Mouse (Mus musculus) ES-Bruce4 (cell line): Measurements from ENCODE around the gene Mad2l1bp. TPM values are rescaled to one million over a fixed set of nuclear protein-coding genes. Genes with fewer than 3 reads are reported as not detected.
A peak's percentile ranks its signal among the peaks of the same experiment; 100 is the strongest.

ENCODE experiments used
- H3K27ac ChIP-seq: 2 replicates; pipeline ENCODE4 v1.5.1; 2012; ENCODE audit warnings: low read length, inconsistent platforms; ENCODE audit not compliant: insufficient read depth
- H3K27me3 ChIP-seq: 2 replicates; pipeline ENCODE4 v1.6.1; 2012; ENCODE audit warnings: mild to moderate bottlenecking, low read length, inconsistent platforms; ENCODE audit not compliant: control insufficient read depth, poor library complexity, insufficient read depth, severe bottlenecking
- H3K36me3 ChIP-seq: 2 replicates; pipeline ENCODE4 v1.6.1; 2012; ENCODE audit warnings: inconsistent platforms, mild to moderate bottlenecking, low read length, moderate library complexity; ENCODE audit not compliant: control insufficient read depth, poor library complexity, insufficient read depth, severe bottlenecking
- H3K4me1 ChIP-seq: one replicate; pipeline ENCODE4 v1.8.1; 2011; ENCODE audit warnings: low read length; ENCODE audit not compliant: control insufficient read depth, insufficient read depth
- H3K4me3 ChIP-seq: 2 replicates; pipeline ENCODE4 v1.5.1; 2011; ENCODE audit warnings: low read depth, mild to moderate bottlenecking, low read length
- H3K9ac ChIP-seq: 2 replicates; pipeline ENCODE4 v1.6.1; 2012; ENCODE audit warnings: low read depth, mild to moderate bottlenecking, inconsistent platforms; ENCODE audit not compliant: poor library complexity, severe bottlenecking
- H3K9me3 ChIP-seq: replicated peaks from 2 replicates; pipeline ENCODE4 v1.6.1; 2012; ENCODE audit warnings: mild to moderate bottlenecking, low read length, inconsistent platforms; ENCODE audit not compliant: control insufficient read depth, poor library complexity, insufficient read depth, severe bottlenecking
- CTCF ChIP-seq: IDR thresholded peaks from one replicate; pipeline ENCODE4 v1.8.1; 2011; ENCODE audit warnings: low read depth, low read length
- EP300 ChIP-seq: IDR thresholded peaks from 2 replicates; pipeline ENCODE4 v1.6.1; 2011; ENCODE audit warnings: low read depth, low read length; ENCODE audit not compliant: insufficient read depth
- POLR2A ChIP-seq: IDR thresholded peaks from one replicate; pipeline ENCODE4 v1.8.1; 2011; ENCODE audit warnings: low read length; ENCODE audit not compliant: insufficient read depth
- polyA plus RNA-seq: library from polyadenylated mRNA; stranded (reverse); fragments of >200 nt; gene quantifications from 2 replicates; pipeline ENCODE4 v1.2.4, GENCODE M21; 2011; ENCODE audit warnings: low read depth; ENCODE audit not compliant: missing spikeins, insufficient read depth, insufficient read length

Gene Mad2l1bp
- polyA plus RNA-seq, 1 experiment, result 10.3 TPM

GRCm38 (mm10) chr17:46110402-46111289 lies 42.7 kb downstream of the Mad2l1bp start, which contains the start of gene Mrps18a:
Gene Mrps18a, plus strand, starts transcription at chr17:46110986.
- peak within 1 kb of the TSS; percentile 96 for H3K4me3 ChIP-seq
- H3K9ac ChIP-seq, result peak within 1 kb of the TSS; percentile 60
- H3K4me1 ChIP-seq, result no peaks in the 10 kb centered on the region
- TF ChIP-seq EP300 (no peak), POLR2A (peak; percentile 36)
- no peaks in the 10 kb centered on the region for H3K36me3 ChIP-seq
- H3K27ac ChIP-seq, result no peak within 1 kb of the TSS
- no peaks in the 10 kb centered on the region for H3K27me3 ChIP-seq
- H3K9me3 ChIP-seq, result no peaks in the 10 kb centered on the region

GRCm38 (mm10) chr17:46108286-46108685 lies 45.1 kb downstream of the Mad2l1bp start:
- no peaks in the 10 kb centered on the region for H3K9me3 ChIP-seq
- H3K27me3 ChIP-seq, result no peaks in the 10 kb centered on the region
- H3K9ac ChIP-seq, result no peak overlapping the region
- no peaks in the 10 kb centered on the region for H3K36me3 ChIP-seq
- TF ChIP-seq EP300, result no peak
- TF ChIP-seq CTCF, result no peak
- TF ChIP-seq POLR2A, result no peak
- no peaks in the 10 kb centered on the region for H3K4me1 ChIP-seq
- H3K4me3 ChIP-seq, result no peak overlapping the region
- H3K27ac ChIP-seq, result no peak overlapping the region

- Histone ChIP-seq H3K36me3 (no peaks in the 10 kb centered on the region), H3K4me3 (no peak overlapping the region), H3K9me3 (no peaks in the 10 kb centered on the region), H3K9ac (no peak overlapping the region), H3K27me3 (no peaks in the 10 kb centered on the region), H3K27ac (no peak overlapping the region), H3K4me1 (no peaks in the 10 kb centered on the region)
- no peak for TF ChIP-seq EP300
- TF ChIP-seq CTCF, result no peak
- TF ChIP-seq POLR2A, result no peak
These were observed 48.9 kb downstream of the Mad2l1bp start for GRCm38 (mm10) chr17:46104487-46104886.

GRCm38 (mm10) chr17:46102608-46103159 lies 50.7 kb downstream of the Mad2l1bp start:
- TF ChIP-seq CTCF (no peak), EP300 (no peak), POLR2A (no peak)
- Histone ChIP-seq H3K27ac (no peak overlapping the region), H3K4me1 (no peaks in the 10 kb centered on the region), H3K4me3 (no peak overlapping the region), H3K36me3 (no peaks in the 10 kb centered on the region), H3K27me3 (no peaks in the 10 kb centered on the region), H3K9ac (no peak overlapping the region), H3K9me3 (no peaks in the 10 kb centered on the region)

- Histone ChIP-seq H3K9ac (no peak overlapping the region), H3K9me3 (no peaks in the 10 kb centered on the region), H3K4me3 (no peak overlapping the region), H3K36me3 (no peaks in the 10 kb centered on the region), H3K27ac (no peak overlapping the region), H3K27me3 (no peaks in the 10 kb centered on the region), H3K4me1 (no peaks in the 10 kb centered on the region)
- TF ChIP-seq POLR2A (no peak), EP300 (no peak), CTCF (no peak)
These were observed 51.4 kb downstream of the Mad2l1bp start for GRCm38 (mm10) chr17:46101906-46102305.

GRCm38 (mm10) chr17:46098525-46098924 lies 54.8 kb downstream of the Mad2l1bp start:
- Histone ChIP-seq H3K4me3 (no peak overlapping the region), H3K27me3 (no peaks in the 10 kb centered on the region), H3K9ac (no peak overlapping the region), H3K9me3 (no peaks in the 10 kb centered on the region), H3K4me1 (no peaks in the 10 kb centered on the region), H3K27ac (no peak overlapping the region), H3K36me3 (no peaks in the 10 kb centered on the region)
- TF ChIP-seq CTCF (no peak), EP300 (no peak), POLR2A (no peak)

Other genes starting within 250 kb of the Mad2l1bp start
- gene Vegfa, start 121.2 kb downstream of the Mad2l1bp start, polyA plus RNA-seq, result 76.2 and 86.3 TPM in 2 replicates
- gene Mrps18a, start 42.6 kb downstream of the Mad2l1bp start, polyA plus RNA-seq, result 71.7 and 78.5 TPM in 2 replicates
- 1.0 and 1.5 TPM in 2 replicates for gene Rsph9, start 9.3 kb downstream of the Mad2l1bp start, polyA plus RNA-seq
- gene Gtpbp2, start 7.5 kb upstream of the Mad2l1bp start, polyA plus RNA-seq, result 23.5 and 25.8 TPM in 2 replicates
- 28.1 and 30.1 TPM in 2 replicates for gene Polh, start 49.1 kb upstream of the Mad2l1bp start, polyA plus RNA-seq
- gene Xpo5, start 49.2 kb upstream of the Mad2l1bp start, polyA plus RNA-seq, result 77.8 and 79.1 TPM in 2 replicates
- 106 and 133 TPM in 2 replicates for gene Polr1c, start 94.5 kb upstream of the Mad2l1bp start, polyA plus RNA-seq
- gene Yipf3, start 94.5 kb upstream of the Mad2l1bp start, polyA plus RNA-seq, result 57.0 and 64.0 TPM in 2 replicates
- 0.57 and 0.68 TPM in 2 replicates for gene Lrrc73, start 100.0 kb upstream of the Mad2l1bp start, polyA plus RNA-seq
- gene Tjap1, start 129.5 kb upstream of the Mad2l1bp start, polyA plus RNA-seq, result 71.5 and 75.2 TPM in 2 replicates
- gene Dlk2, start 143.9 kb upstream of the Mad2l1bp start, polyA plus RNA-seq, result 0.91 and 1.3 TPM in 2 replicates
- 3.9 and 4.4 TPM in 2 replicates for gene Abcc10, start 174.8 kb upstream of the Mad2l1bp start, polyA plus RNA-seq
- gene Zfp318, start 230.2 kb upstream of the Mad2l1bp start, polyA plus RNA-seq, result 55.0 and 62.7 TPM in 2 replicates